Mouse (Mus musculus) megakaryocyte progenitor cell, adult 5-6 weeks (primary cell): Measurements from ENCODE around the gene Cd86. TPM values are rescaled to one million over a fixed set of nuclear protein-coding genes. Genes with fewer than 3 reads are reported as not detected.

Source experiments
- ATAC-seq: replicated peaks from 2 replicates; pipeline ENCODE4 v1.8.0; 2016; ENCODE audit warnings: mild to moderate bottlenecking, moderate TSS enrichment, inconsistent platforms; ENCODE audit not compliant: poor library complexity
- total RNA-seq, 2 experiments: library from RNA; stranded (forward) in 1 of 2; stranded (reverse) in 1 of 2; fragments of 157-497, 149-512 nt in 1 of 2; fragments of 200-1000 nt in 1 of 2; gene quantifications; 2 replicates each; pipeline versions ENCODE4 v1.2.3 to v1.2.4; 2015 to 2017

Cd86 gene
- total RNA-seq, 2 experiments from 2014 or later, result 1.5 to 3.2 TPM

DNA sequence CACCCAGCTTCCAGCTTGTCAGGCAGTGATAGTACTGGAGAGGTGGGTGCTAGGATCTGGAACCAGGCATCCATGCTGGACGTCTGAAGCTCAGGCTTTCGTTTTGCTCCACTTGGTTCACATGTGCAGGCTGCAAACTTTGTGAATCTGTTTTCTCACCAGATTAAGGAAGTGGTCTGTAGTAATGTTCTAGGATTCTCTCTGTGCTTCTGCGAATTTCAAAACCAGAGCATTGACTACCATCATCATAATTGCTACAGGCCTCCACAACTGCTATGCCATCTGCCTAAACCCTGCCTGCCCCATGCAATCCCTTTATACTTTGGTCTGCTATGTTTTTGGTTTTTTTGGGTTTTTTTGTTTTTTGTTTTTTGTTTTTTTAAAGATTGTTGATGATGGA lies 44.8 kb downstream of the Cd86 start:
- ATAC-seq, result peak; percentile 34; the same call in 1 of the 2 replicates

DNA sequence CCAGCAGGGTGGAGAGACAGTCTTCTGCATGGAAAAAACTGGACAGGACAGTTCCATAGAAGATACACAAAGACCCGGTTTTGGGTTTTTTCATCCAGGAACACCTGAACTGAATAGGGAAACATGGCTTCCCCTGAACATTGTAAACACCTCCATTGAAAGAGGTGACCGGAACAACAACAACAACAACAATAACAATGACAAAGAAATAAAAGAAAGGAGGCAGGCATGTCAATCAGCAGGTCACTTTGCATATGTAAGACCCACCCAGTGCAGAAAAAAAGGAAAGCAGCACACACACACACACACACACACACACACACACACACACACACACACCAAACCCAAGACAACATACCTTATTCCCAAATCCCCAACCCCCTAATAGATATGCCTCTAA lies 52.2 kb downstream of the Cd86 start:
- no peak for ATAC-seq

DNA sequence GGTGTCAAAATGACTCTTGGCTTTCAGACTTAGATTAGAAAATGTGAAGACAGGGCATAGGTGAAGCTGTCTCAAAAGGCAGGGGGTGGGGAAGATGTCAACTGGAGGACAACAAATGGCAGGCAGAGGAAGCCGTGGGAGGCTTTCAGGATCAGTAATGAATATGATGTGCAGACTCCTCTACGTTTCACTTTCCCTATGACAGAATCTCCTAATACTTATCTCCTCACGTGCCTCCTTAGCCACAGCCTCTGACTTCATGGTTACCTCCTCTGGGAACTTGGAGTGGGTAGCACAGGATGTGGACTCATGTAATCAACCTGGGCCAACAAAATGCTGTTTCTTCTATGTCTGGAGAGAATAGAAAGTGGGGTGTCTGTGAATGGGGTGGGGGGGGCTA lies 63.2 kb downstream of the Cd86 start:
- ATAC-seq, result no peak

DNA sequence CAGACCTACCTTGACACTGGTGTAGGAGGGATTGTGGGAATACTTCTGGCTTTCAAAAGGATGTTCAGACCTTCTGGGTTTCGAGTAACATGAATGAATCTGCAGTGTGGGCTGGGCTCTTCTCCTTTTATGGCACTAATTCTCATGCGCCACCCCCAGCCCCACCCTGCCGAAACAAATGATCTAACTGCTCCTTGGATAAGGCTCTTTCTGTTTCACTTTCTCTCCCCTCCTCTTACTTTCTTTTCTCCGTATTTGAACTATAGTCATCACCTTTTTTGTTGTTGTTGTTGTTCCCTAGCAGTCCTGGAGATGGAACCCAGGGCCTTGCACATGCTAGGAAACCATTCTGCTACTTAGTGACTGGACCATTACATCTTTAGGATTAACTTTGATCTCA lies 67.6 kb downstream of the Cd86 start:
- peak; percentile 86 for ATAC-seq

DNA sequence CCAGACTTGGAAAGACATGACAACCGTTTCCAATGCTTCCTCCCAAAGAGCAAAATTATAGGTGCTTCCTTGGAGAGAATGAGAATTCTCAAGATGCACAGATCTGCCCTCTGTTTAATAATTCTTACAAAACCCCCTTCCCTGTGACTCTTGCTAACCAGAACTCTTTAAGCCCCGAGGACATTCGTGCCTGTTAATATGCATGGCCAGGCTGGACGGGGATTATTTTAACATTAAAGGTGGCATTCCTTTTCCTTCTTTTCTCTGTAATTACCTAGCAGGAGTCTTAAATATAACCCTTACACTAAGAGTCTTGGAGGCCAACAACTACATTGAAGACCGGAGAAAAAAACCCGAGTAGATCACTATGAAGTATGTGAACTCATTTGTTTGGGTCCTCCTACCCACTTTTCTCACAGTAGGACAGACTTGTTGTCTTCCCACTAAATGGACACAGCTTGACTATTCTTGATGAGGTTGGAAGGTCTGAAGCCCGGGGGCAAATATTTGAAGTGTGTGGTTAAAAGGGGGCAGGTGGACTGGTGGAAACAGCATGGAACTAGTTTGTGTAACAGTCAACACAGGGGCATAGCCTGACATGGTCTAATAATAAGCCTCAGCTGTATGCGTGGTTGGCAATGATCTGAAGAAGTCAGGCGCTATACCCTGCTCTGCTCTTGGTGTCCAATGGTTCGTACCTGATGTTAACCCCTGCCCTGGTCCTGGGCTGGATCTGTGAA lies 69.0 kb downstream of the Cd86 start:
- ATAC-seq, result no peak

- peak; percentile 77 for ATAC-seq
Observed at GRCm38 (mm10) chr16:36589898-36590297, 76.0 kb downstream of the Cd86 start.

GRCm38 (mm10) chr16:36587971-36588370 lies 77.9 kb downstream of the Cd86 start:
- peak; percentile 95 for ATAC-seq

- ATAC-seq, result no peak
Observed at GRCm38 (mm10) chr16:36582073-36582472, 83.8 kb downstream of the Cd86 start.

DNA sequence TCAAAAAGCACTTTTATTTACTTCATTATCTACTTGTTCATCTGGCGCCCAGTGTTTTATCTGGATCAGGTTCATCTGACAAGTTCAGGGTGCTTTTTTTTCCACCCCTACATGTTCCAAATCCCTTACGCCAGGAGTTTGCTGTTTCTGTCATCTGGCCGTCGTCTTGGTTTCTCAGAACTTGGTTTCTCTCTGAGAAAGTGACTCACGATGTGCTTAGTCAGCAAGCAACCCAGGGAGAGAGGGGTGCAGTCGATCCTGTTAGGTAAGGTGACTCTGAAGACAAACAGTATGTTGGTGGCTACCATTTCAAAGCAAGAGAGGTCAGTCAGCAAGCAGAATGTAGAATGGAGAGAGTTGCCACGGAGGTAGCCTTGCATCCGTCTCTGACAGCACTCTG lies 93.9 kb downstream of the Cd86 start:
- no peak for ATAC-seq

- ATAC-seq, result no peak
Observed at GRCm38 (mm10) chr16:36561386-36562338, 104.2 kb downstream of the Cd86 start, which contains the start of gene Casr. Gene Casr, minus strand, starts transcription at chr16:36562141.

- no peak for ATAC-seq
Observed at GRCm38 (mm10) chr16:36559573-36559972, 106.3 kb downstream of the Cd86 start.

- ATAC-seq, result no peak
Observed at GRCm38 (mm10) chr16:36555672-36556165, 110.2 kb downstream of the Cd86 start.

Other genes starting within 250 kb of the Cd86 start
- 1.9 TPM in 1 of 2 replicates, not detected in the other for gene Stfa3, start 210.7 kb downstream of the Cd86 start, total RNA-seq (2015)
- gene Stfa3, start 210.7 kb downstream of the Cd86 start, total RNA-seq (2017), result not detected in 2 replicates
- not detected in 2 replicates for gene Casr, start 103.9 kb downstream of the Cd86 start, total RNA-seq (2015)
- gene Casr, start 103.9 kb downstream of the Cd86 start, total RNA-seq (2017), result not detected in 2 replicates
- gene Ildr1, start 27.9 kb upstream of the Cd86 start, total RNA-seq (2015), result 0.15 TPM in 1 of 2 replicates, not detected in the other
- gene Ildr1, start 27.9 kb upstream of the Cd86 start, total RNA-seq (2017), result 0.10 TPM in 1 of 2 replicates, not detected in the other
- gene Slc15a2, start 118.9 kb upstream of the Cd86 start, total RNA-seq (2015), result 5.3 and 7.5 TPM in 2 replicates
- gene Slc15a2, start 118.9 kb upstream of the Cd86 start, total RNA-seq (2017), result 8.0 and 10.3 TPM in 2 replicates
- 12.7 and 18.7 TPM in 2 replicates for gene Iqcb1, start 162.3 kb upstream of the Cd86 start, total RNA-seq (2015)
- gene Iqcb1, start 162.3 kb upstream of the Cd86 start, total RNA-seq (2017), result 11.1 and 11.7 TPM in 2 replicates
- gene Eaf2, start 208.9 kb upstream of the Cd86 start, total RNA-seq (2015), result 0.42 and 1.4 TPM in 2 replicates
- 1.1 TPM in 1 of 2 replicates, not detected in the other for gene Eaf2, start 208.9 kb upstream of the Cd86 start, total RNA-seq (2017)
- 14.1 and 18.5 TPM in 2 replicates for gene Golgb1, start 209.1 kb upstream of the Cd86 start, total RNA-seq (2015)
- gene Golgb1, start 209.1 kb upstream of the Cd86 start, total RNA-seq (2017), result 30.7 and 37.1 TPM in 2 replicates